ENCODE assay signal across 35 mouse cellular contexts in genomic region chr5:72933026-72933675, GRCm38 (mm10). TPM values are rescaled to one million over a fixed set of nuclear protein-coding genes. Genes with fewer than 3 reads are reported as not detected.
DNase-seq lines count a peak whose midpoint lies in the region; ATAC-seq and TF ChIP-seq lines count a peak whose summit lies in the region.
"Had no signal": no experiment of that assay in that cellular context is flagged by ENCODE, and none has a peak within 500 bp of the region (broad histone marks: within the 10 kb centered on the region; RNA-seq: fewer than 3 reads in every experiment).

No protein-coding gene starts in this region.

- no peak overlapping the region for H3K27ac ChIP-seq in heart, embryonic 11.5 days (ENCODE audit: low read depth, low read length)
- no peak overlapping the region for H3K27ac ChIP-seq in heart, embryonic 10.5 days
- H3K27ac ChIP-seq: embryonic facial prominence, embryonic 10.5 days; embryonic facial prominence, embryonic 13.5 days; forebrain, embryonic 12.5 days; forebrain, embryonic 15.5 days; hindbrain, embryonic 12.5 days; hindbrain, embryonic 15.5 days had no signal

- no peak overlapping the region for H3K4me2 ChIP-seq in heart, embryonic 11.5 days
- H3K4me2 ChIP-seq: embryonic facial prominence, embryonic 13.5 days; forebrain, embryonic 12.5 days; forebrain, embryonic 15.5 days; hindbrain, embryonic 12.5 days; hindbrain, embryonic 15.5 days had no signal

- no peak overlapping the region for H3K4me3 ChIP-seq in heart, embryonic 11.5 days (ENCODE audit: low read depth, low read length)
- no peak overlapping the region for H3K4me3 ChIP-seq in heart, embryonic 10.5 days
- H3K4me3 ChIP-seq in E14TG2a.4 (replicated peaks; ENCODE audit: low read length) = peak overlapping the region; percentile 59
- H3K4me3 ChIP-seq: embryonic facial prominence, embryonic 10.5 days; embryonic facial prominence, embryonic 13.5 days; erythroblast, embryonic 14.5 days; forebrain, embryonic 12.5 days; forebrain, embryonic 15.5 days; hindbrain, embryonic 12.5 days; hindbrain, embryonic 15.5 days had no signal

- no peaks in the 10 kb centered on the region for H3K36me3 ChIP-seq in heart, embryonic 11.5 days (ENCODE audit: control insufficient read depth, insufficient read depth, low read length)
- H3K36me3 ChIP-seq in heart, embryonic 10.5 days = peaks cover 10% of the 10 kb centered on the region; the same call in 1 of the 2 replicates
- H3K36me3 ChIP-seq in E14TG2a.4 (ENCODE audit: insufficient read depth, low read length) = no peaks in the 10 kb centered on the region
- H3K36me3 ChIP-seq: hindbrain, embryonic 15.5 days had no signal

- TF ChIP-seq CTCF in E14TG2a.4 (conservative IDR thresholded peaks at IDR 0.05; ENCODE audit: low read length) = no peak

- WGBS in heart, embryonic 11.5 days (ENCODE audit: insufficient replicate concordance) = 90% methylated on average over 17 of the region's 17 CpGs
- WGBS in heart, embryonic 10.5 days = 90% methylated on average over 17 of the region's 17 CpGs

- H3K4me1 ChIP-seq in heart, embryonic 11.5 days (ENCODE audit: control insufficient read depth, insufficient read depth, low read length) = peaks cover 3% of the 10 kb centered on the region; the same call in 1 of the 2 replicates
- peaks cover 8% of the 10 kb centered on the region; the same call in 1 of the 2 replicates for H3K4me1 ChIP-seq in heart, embryonic 10.5 days
- peaks cover 18% of the 10 kb centered on the region for H3K4me1 ChIP-seq in E14TG2a.4 (replicated peaks; ENCODE audit: low read depth, low read length)
- H3K4me1 ChIP-seq: embryonic facial prominence, embryonic 10.5 days; embryonic facial prominence, embryonic 13.5 days; forebrain, embryonic 12.5 days; forebrain, embryonic 15.5 days; hindbrain, embryonic 12.5 days; hindbrain, embryonic 15.5 days had no signal

- H3K27me3 ChIP-seq in heart, embryonic 11.5 days (ENCODE audit: control insufficient read depth, insufficient read depth, low read length) = no peaks in the 10 kb centered on the region
- H3K27me3 ChIP-seq in heart, embryonic 10.5 days (ENCODE audit: insufficient read depth, poor library complexity, severe bottlenecking) = no peaks in the 10 kb centered on the region
- no peaks in the 10 kb centered on the region for H3K27me3 ChIP-seq in E14TG2a.4 (ENCODE audit: insufficient read depth, low read length)
- H3K27me3 ChIP-seq: CH12.LX; embryonic facial prominence, embryonic 13.5 days; forebrain, embryonic 12.5 days; forebrain, embryonic 15.5 days; hindbrain, embryonic 12.5 days; hindbrain, embryonic 15.5 days had no signal

- no peak for ATAC-seq in heart, embryonic 11.5 days (replicated peaks; ENCODE audit: insufficient number of reproducible peaks, low FRiP score, low TSS enrichment)
- ATAC-seq: activated CD4-positive, CD25-positive, alpha-beta regulatory T cell, adult 4 months; forebrain, embryonic 15.5 days; intestine, postnatal 0 days had no signal

- H3K9me3 ChIP-seq in heart, embryonic 11.5 days (replicated peaks; ENCODE audit: control insufficient read depth, low read length) = no peaks in the 10 kb centered on the region
- H3K9me3 ChIP-seq in heart, embryonic 10.5 days = no peaks in the 10 kb centered on the region
- no peaks in the 10 kb centered on the region for H3K9me3 ChIP-seq in E14TG2a.4 (ENCODE audit: low read length)
- H3K9me3 ChIP-seq: embryonic facial prominence, embryonic 13.5 days; forebrain, embryonic 12.5 days; forebrain, embryonic 15.5 days; hindbrain, embryonic 12.5 days; hindbrain, embryonic 15.5 days had no signal

- H3K9ac ChIP-seq in heart, embryonic 11.5 days (ENCODE audit: low read depth, low read length) = no peak overlapping the region
- H3K9ac ChIP-seq: embryonic facial prominence, embryonic 13.5 days; forebrain, embryonic 12.5 days; forebrain, embryonic 15.5 days; hindbrain, embryonic 12.5 days; hindbrain, embryonic 15.5 days had no signal

- peak; percentile 86 for DNase-seq in heart, adult 11 months
- DNase-seq in heart, embryonic 10.5 days (ENCODE audit: low spot score) = peak; percentile 74
- DNase-seq in heart, postnatal 14 days = no peak
- DNase-seq in frontal cortex, adult 2 months (ENCODE audit: extremely low spot score in 1 of 2, low spot score in 1 of 2) = no peak
- DNase-seq: adrenal gland, adult 8-10 months; adrenal gland, postnatal 25 days; B cell, adult 2 months; cerebellum, adult 11-12 months; cerebellum, adult 8-10 months; cerebellum, postnatal 10 days; cerebellum, postnatal 36 days; embryo, embryonic 11 days; gastrocnemius, postnatal 14 days; kidney, adult 8-10 months had no signal

- intact Hi-C loops in heart, postnatal 14 days (cut with DNase I) = no loop called here

RNA-seq across cellular contexts. Expression of gene Slain2, which starts 19.0 kb away (rescaled TPM):
- 23.1 and 25.2 TPM in 2 replicates for polyA plus RNA-seq in heart, embryonic 11.5 days (2014; fragmentation: Nextera tagmentation; extraction: Ambion mirVana)
- 18.1 and 21.0 TPM in 2 replicates for polyA plus RNA-seq in heart, embryonic 10.5 days (2016; fragmentation: Nextera tagmentation; extraction: Ambion mirVana)
- 100 to 1,000 TPM; 109 to 122 TPM for total RNA-seq in heart, postnatal 14 days (2021)
- 14.3 and 15.4 TPM in 2 replicates for polyA plus RNA-seq in frontal cortex, adult 2 months (2012; rRNA removed)

RNA-seq across cellular contexts. Expression of gene Gm10135, which starts 41.4 kb away (rescaled TPM):
- not detected in 2 replicates for polyA plus RNA-seq in heart, embryonic 11.5 days (2014; fragmentation: Nextera tagmentation; extraction: Ambion mirVana)
- not detected in 2 replicates for polyA plus RNA-seq in heart, embryonic 10.5 days (2016; fragmentation: Nextera tagmentation; extraction: Ambion mirVana)
- total RNA-seq in heart, postnatal 14 days (2021) = not detected
- not detected in 2 replicates for polyA plus RNA-seq in frontal cortex, adult 2 months (2012; rRNA removed)
- total RNA-seq: adrenal gland, adult 8-10 months; adrenal gland, postnatal 25 days; CH12.LX; ES-E14; gastrocnemius, adult 18-20 months; gastrocnemius, postnatal 14 days; hematopoietic stem cell, adult 5-6 weeks had no signal
- polyA plus RNA-seq: activated CD4-positive, CD25-positive, alpha-beta regulatory T cell, adult 4 months; brain, embryonic 14.5 days; cortical plate, adult 2 months; embryonic facial prominence, embryonic 10.5 days; embryonic facial prominence, embryonic 13.5 days; erythroblast, embryonic 14.5 days; forebrain, embryonic 12.5 days; forebrain, embryonic 15.5 days; gonadal fat pad, adult 2 months; heart, embryonic 14.5 days; heart, postnatal 0 days; hindbrain, embryonic 12.5 days; hindbrain, embryonic 15.5 days; intestine, embryonic 14.5 days; intestine, postnatal 0 days had no signal

Comparison
In these comparisons a context has a peak if more than half of its experiments do, and no peak if none do; other contexts are left out.
1. DNase-seq: peak in heart, adult 11 months (single experiment) and heart, embryonic 10.5 days (single experiment); none in heart, postnatal 14 days (0 of 2) and frontal cortex, adult 2 months (0 of 2).